Mouse (Mus musculus) megakaryocyte progenitor cell, adult 5-6 weeks (primary cell): Measurements from ENCODE around the gene Zranb3. TPM values are rescaled to one million over a fixed set of nuclear protein-coding genes. Genes with fewer than 3 reads are reported as not detected.
A peak's percentile ranks its signal among the peaks of the same experiment; 100 is the strongest.
"Not testable (repeated sequence)": the region's sequence is repeated elsewhere in the genome, so short reads cannot be mapped to it uniquely, and the experiment has no call there.

ENCODE experiments used
- ATAC-seq: replicated peaks from 2 replicates; pipeline ENCODE4 v1.8.0; 2016; ENCODE audit warnings: mild to moderate bottlenecking, moderate TSS enrichment, inconsistent platforms; ENCODE audit not compliant: poor library complexity
- total RNA-seq, 2 experiments: library from RNA; stranded (forward) in 1 of 2; stranded (reverse) in 1 of 2; fragments of 157-497, 149-512 nt in 1 of 2; fragments of 200-1000 nt in 1 of 2; gene quantifications; 2 replicates each; pipeline versions ENCODE4 v1.2.3 to v1.2.4; 2015 to 2017

Zranb3 gene
- total RNA-seq, 2 experiments from 2014 or later = 12.9 to 13.2 TPM

DNA sequence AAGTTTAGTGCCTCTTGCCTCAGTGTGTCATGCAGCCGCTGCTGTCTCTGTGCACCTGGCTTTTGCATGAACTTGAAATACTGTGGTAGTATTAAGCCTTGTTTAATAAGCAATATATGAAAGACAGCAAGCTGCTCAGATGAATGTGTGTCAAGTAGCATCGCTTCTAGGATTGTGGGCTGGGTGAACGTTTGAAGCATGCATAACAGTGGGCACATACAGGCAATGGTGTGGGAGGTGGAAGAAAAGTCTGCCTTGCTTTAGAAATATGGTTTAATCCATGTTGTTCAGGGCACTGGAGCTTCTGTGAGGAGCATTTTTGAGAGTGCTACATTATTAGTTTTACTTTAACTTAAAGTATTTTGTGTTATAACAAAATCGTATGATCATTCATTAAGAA, 109.0 kb downstream of the Zranb3 start:
- no peak for ATAC-seq

DNA sequence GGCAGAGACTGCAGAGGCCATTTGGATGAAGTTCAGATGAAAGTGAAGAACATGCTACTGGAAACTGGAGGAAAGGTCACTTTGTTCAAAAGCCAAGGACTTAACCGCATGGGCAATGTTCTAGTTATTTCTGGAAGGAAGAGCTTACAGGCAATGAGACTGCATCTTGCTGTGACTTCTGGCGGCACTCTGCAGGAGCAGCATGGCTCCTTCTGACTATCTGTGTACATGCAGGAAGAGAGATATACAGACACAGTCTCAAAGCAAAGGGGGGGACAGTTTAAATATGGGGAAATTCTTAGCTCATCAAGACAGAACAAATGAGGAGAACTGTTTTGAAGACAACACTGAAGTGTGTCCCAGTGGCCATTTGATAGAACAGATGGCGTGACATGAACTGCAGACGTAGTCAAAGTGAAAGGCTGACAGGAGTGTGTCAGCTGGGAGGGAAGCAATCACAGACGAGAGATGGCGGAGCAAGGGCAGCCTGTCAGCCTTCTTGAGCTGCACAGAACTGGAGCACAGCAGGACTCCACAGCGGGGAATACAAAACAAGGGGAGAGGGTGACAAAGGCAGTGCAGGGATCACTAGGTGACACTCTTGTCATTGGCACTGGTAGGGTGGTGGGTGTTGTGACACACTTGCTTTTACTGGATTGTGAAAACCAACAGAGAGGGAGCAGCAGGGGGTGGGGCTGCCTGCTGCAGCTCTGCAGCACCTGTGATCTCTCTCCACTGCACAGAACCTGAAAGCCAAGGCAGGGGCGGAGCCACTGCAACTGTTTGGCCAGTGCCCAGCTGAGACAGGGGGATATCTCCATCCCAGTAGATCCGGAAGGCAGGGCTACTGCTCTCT, 112.7 kb downstream of the Zranb3 start:
- peak; percentile 71 for ATAC-seq

DNA sequence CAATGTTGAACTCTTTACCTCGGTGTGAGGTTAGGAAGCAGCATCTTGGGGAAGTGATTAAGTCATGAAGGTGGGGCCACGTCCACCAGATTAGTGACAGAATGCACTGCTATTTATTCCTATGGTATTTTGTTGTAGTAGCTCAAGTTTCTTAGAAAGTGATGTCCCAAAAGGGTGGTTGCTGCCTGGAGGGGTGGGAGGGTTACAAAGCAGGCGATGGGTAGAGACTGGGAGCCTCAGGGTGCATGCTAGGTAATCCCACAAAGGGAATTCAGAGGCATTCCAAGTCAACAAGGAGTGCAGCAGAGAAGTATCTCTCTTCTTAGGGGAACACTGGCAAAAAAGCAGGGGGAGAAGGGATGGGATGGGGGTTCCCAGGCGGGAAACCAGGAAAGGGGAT, 113.5 kb downstream of the Zranb3 start:
- ATAC-seq = no peak

- no peak for ATAC-seq
Observed at GRCm38 (mm10) chr1:127988246-127988645, 114.6 kb downstream of the Zranb3 start.

GRCm38 (mm10) chr1:127985391-127985790, 117.5 kb downstream of the Zranb3 start:
- ATAC-seq = no peak

DNA sequence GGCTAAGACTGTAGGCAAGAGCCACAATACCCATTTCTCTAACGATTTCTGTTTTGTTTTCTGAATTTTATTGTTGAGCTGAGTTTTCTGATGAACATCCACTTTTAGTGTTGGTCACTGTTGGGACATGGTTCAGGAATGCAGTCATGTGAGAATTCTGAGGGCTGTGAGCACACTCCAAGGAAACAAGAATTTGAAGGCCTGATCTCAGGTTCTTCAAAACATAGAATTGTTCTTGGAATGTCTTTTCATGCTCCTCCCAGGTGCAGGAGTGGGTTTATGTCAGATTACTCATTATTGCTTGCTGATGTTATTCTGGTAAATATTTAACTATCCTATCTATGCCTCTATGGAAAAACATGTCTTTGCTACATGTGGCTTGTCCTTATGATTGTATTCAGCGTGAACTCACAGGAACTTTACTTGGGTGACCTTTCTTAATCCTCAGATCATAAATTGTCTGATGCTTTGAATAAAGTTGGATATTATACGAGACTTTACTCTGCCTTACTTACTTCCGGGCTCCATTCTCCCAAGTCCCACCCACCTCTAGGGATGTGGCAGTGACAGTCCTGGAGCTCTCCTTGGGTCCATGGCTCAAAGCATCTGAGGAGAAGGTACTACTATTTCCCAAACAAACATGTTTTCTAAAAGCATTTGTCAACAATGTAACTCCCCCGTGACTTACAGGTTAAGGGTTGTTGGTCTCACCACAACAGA, 119.4 kb downstream of the Zranb3 start:
- ATAC-seq = no peak

DNA sequence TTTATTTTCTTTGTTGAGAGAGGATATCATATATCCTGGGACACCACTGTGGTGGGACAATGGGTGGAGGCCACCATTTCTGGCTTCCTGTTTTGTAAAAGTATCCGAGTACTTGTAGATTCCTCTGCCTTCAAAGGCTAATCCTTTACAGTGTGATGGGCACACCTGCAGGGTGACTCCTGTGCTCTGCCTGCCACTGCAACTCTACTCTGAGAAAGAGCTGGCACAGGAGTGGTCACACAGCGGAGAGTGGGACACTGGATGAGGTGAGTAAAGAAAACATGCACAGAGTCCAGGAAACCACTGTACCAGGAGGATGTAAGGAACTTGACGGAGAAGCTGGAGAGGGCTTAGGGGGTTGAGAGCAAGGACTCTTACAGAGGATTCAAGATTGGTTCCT, 120.6 kb downstream of the Zranb3 start:
- no peak for ATAC-seq

DNA sequence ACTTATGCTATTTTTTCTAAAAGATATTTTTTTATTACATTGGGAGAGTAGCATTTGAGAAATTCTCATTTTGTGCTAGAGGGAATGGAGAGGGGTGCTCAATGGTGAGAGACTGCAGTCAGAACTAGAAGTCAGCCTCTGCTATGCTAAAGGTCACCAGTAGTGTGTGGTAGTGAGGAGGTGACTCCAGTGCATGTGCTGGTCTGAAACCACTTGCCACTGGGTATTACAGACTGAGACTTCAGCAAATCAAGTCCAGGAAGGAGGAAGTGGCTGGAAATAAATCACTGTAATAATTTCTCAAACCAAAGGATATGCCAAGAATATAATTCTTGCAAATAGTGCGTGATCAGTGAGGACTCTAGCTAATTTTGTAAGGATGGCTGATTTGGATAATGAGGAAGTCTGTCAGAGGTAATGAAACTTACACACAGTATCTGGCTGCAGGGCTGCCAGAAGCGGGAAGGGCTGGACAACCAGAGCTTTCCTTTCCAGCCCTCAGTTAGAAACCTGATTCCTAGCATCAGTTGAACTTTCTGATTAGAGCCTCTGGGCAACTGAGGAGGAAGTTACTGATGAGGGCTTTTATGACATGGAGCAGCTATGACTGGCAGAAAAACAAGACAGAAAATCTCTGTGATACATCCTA, 121.8 kb downstream of the Zranb3 start:
- ATAC-seq = peak; percentile 63

DNA sequence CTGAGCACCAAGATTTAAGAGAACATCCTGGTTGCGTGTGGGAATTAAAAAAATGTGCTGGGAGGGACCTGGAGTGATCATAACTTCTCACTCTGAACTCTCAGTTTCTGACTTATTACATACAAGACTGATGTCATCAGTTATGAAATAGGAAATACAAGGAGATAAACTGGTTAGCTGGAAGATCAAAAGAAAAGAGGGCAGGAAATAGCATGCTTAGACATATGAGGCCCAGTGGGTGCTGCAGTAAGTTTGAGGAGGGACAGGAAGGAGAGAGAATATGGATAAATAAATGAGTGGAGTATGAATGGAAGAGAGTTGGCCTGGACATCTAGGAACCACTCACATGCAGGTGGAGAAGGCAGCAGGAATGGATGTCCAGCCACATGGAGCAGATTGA, 124.7 kb downstream of the Zranb3 start:
- ATAC-seq = no peak

DNA sequence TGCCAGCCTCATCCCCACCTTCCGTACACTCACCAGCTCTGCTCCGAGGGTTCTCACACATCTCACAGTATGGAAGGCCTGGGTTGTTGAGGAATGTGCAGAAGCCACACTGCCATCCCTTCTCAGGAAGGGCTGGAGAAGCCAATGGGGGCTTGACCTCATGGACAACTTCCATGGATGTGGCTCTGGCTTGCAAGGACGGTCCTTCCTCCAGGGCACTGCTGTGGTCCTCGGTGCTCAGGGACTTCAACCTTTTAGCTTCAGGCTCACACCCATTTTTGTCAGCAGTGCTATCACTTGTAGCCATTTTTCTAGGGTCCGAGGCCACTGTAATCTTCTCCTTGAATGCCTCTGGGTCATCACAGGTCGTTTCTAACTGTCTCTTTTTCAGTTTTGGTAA, 126.7 kb downstream of the Zranb3 start:
- ATAC-seq = no peak

DNA sequence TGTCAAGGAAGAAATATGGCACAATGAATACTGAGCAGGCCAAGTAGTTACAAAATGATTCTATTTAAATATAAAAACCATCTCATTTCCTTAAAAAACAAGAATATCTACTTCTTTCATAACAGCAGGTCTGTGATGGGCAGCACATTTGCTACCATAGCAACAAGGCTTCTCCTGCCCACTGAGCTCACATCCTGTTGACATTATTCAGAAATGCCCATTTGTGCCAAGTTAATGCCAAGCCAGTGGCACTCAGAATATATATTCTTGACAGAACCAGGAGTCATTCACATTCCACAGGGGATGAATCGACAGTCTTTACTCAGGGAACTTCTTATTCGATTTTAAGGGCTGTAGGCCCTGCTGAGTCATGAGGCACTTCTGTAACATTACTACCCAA, 127.2 kb downstream of the Zranb3 start:
- ATAC-seq = peak; percentile 63

DNA sequence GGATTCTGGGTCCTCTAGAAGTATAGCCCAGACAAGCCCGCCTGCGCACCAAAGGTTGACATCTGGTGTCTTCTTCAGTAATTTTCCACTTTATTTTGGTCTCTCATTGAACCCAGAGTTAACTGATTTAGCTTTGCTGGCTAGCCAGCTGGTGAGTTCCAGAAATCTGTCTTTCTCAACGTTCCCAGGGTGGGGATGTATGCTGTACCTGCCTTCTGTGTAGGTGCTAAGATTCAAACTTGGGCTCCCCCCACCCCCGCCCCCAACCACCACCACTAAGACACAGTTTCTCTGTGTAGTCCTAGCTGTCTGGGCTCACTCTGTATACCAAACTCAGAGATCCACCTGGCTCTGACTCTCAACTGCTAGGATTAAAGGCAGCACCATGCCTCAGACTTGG, 128.8 kb downstream of the Zranb3 start:
- no peak for ATAC-seq

DNA sequence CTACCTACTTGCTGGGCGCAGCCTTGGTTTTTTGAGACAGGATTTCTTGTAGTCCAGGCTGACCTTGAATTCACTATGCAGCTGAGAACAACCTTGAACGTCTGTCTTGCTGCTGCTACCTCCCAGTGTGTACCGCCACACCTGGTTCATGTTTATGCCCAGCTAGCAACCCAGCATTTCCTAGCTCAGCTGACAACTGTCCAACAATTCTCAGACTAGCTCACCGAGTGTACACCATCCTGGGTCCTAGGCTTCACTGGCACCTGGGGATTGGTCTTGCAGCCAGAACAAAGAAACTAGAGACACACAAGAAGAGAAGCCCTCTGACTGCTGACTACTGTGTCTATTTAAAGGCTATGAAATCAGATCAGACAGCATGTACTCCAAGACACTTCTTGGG, 132.0 kb downstream of the Zranb3 start:
- no peak for ATAC-seq

GRCm38 (mm10) chr1:127963326-127963725, 139.5 kb downstream of the Zranb3 start:
- no peak for ATAC-seq

GRCm38 (mm10) chr1:127961140-127961539, 141.7 kb downstream of the Zranb3 start:
- ATAC-seq = no peak

DNA sequence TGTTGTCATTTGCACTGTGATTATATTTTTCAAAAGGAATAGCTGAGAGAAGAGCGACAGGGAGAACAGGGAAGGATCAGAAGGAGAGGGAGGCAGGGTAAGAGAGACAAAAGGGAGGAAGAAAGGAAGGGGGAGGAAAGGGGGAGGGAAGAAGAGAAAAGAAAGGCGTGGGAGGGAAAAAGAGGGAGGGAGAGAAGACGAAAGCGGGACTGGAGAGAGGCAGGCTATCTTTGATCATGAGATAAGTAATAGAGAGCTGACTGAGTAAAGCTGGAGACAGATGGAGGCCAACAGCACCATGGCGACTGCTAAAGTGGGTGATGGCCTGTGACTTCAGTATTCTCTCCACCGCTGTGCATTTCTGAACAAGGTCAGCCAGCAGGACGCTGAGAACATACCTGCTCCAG, 143.5 kb downstream of the Zranb3 start:
- ATAC-seq = no peak

- no peak for ATAC-seq
Observed at GRCm38 (mm10) chr1:127958801-127959200, 144.0 kb downstream of the Zranb3 start.

GRCm38 (mm10) chr1:127956524-127956923, 146.3 kb downstream of the Zranb3 start:
- ATAC-seq = no peak

GRCm38 (mm10) chr1:127954800-127955199, 148.0 kb downstream of the Zranb3 start:
- ATAC-seq = no peak

DNA sequence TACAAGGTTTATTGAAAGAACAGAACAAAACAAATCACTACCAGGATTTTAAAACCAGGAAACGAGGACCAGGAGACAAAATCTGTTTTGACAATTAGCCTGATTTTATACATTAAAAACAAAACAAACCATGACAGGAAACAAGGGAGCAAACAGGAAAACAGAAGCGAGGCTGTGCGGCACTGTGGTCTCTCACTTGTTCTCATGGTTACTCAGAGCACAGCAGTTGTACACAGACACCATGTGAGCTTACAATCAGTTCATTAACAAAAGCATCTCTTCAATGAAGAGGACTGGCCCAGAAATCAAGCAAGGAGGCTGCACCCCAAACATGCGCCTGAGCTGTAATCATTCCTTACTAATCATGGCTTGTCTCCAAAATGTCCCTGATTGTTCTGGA, 148.6 kb downstream of the Zranb3 start:
- ATAC-seq = not testable (repeated sequence)

GRCm38 (mm10) chr1:127952276-127952675, 150.6 kb downstream of the Zranb3 start:
- no peak for ATAC-seq

DNA sequence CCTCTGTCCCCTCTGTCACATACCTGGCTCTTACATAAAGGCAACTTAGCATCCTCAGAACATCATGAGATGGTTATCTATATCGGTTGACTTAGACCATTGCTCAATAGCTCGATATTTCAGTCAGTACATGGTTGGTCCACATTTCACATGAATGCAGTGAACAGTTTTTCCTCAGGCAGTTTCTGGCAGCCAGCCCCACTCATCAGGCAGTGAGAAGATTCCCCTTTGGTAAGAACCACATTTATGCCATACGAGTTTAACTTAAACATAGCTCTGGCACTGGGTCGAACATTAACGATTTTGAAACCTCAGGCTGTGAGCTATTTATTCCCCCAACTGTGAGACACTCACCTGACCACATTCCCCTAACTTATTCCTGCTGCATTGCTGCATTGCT, 154.1 kb downstream of the Zranb3 start:
- ATAC-seq = no peak
